Mouse (Mus musculus) gonadal fat pad, adult 2 months (tissue): ENCODE data around the gene Nvl. TPM values are rescaled to one million over a fixed set of nuclear protein-coding genes. Genes with fewer than 3 reads are reported as not detected.

Source experiments
- DNase-seq: peaks from one replicate; pipeline ENCODE4 v3.0.0-alpha.2; 2012; ENCODE audit warnings: low read depth
- polyA plus RNA-seq: library from polyadenylated mRNA; depleted of rRNA; stranded (reverse); fragments of >200 nt; gene quantifications from 2 replicates; pipeline ENCODE4 v1.2.3, GENCODE M21; 2012; rRNA removed

Nvl gene
- 9.4 and 13.2 TPM in 2 replicates for polyA plus RNA-seq

GRCm38 (mm10) chr1:181143950-181144836 lies at the start of gene Nvl, which contains the start of gene Cnih4:
TSS of gene Nvl (minus strand) at chr1:181144204.
TSS of gene Cnih4 (plus strand) at chr1:181144693.
- peak; percentile 76 for DNase-seq

- DNase-seq: no peak
Observed at GRCm38 (mm10) chr1:181188925-181189324, 44.9 kb upstream of the Nvl start.

GRCm38 (mm10) chr1:181170210-181170609 lies 26.2 kb upstream of the Nvl start:
- DNase-seq: no peak

GRCm38 (mm10) chr1:181168377-181168776 lies 24.4 kb upstream of the Nvl start:
- DNase-seq: no peak

- DNase-seq: no peak
Observed at GRCm38 (mm10) chr1:181167816-181168215, 23.8 kb upstream of the Nvl start.

GRCm38 (mm10) chr1:181151541-181151940 lies 7.5 kb upstream of the Nvl start:
- no peak for DNase-seq

- DNase-seq: no peak
Observed at GRCm38 (mm10) chr1:181150827-181151534, 7.0 kb upstream of the Nvl start.

- DNase-seq: no peak
Observed at GRCm38 (mm10) chr1:181150431-181150826, 6.4 kb upstream of the Nvl start.

- DNase-seq: no peak
Observed at GRCm38 (mm10) chr1:181149373-181150017, 5.5 kb upstream of the Nvl start.

GRCm38 (mm10) chr1:181148540-181148939 lies 4.5 kb upstream of the Nvl start:
- no peak for DNase-seq

GRCm38 (mm10) chr1:181146187-181146586 lies 2.2 kb upstream of the Nvl start:
- DNase-seq: no peak

- DNase-seq: no peak
Observed at GRCm38 (mm10) chr1:181144966-181145365, 962 bp upstream of the Nvl start.

- no peak for DNase-seq
Observed at GRCm38 (mm10) chr1:181143609-181143949, 425 bp downstream of the Nvl start.

GRCm38 (mm10) chr1:181138730-181139129 lies 5.3 kb downstream of the Nvl start:
- no peak for DNase-seq

GRCm38 (mm10) chr1:181131915-181132314 lies 12.1 kb downstream of the Nvl start:
- no peak for DNase-seq

- DNase-seq: no peak
Observed at GRCm38 (mm10) chr1:181126766-181127165, 17.2 kb downstream of the Nvl start.

- no peak for DNase-seq
Observed at GRCm38 (mm10) chr1:181125916-181126315, 18.1 kb downstream of the Nvl start.

GRCm38 (mm10) chr1:181124145-181124544 lies 19.9 kb downstream of the Nvl start:
- no peak for DNase-seq

- DNase-seq: peak; percentile 76
Observed at GRCm38 (mm10) chr1:181117112-181117511, 26.9 kb downstream of the Nvl start.

GRCm38 (mm10) chr1:181090048-181090447 lies 54.0 kb downstream of the Nvl start:
- no peak for DNase-seq

- DNase-seq: no peak
Observed at GRCm38 (mm10) chr1:181084021-181084420, 60.0 kb downstream of the Nvl start.

GRCm38 (mm10) chr1:181073075-181073474 lies 70.9 kb downstream of the Nvl start:
- no peak for DNase-seq
